Mouse (Mus musculus) spleen, adult 10 weeks (tissue): ENCODE data around the gene Gm17490. TPM values are rescaled to one million over a fixed set of nuclear protein-coding genes. Genes with fewer than 3 reads are reported as not detected.

Experiments
- polyA plus RNA-seq: library from polyadenylated mRNA; stranded (reverse); fragments of 350-450 nt; fragmentation: Illumina TruSeq; extraction: RNeasy Lipid Tissue Mini Kit (QIAGEN cat#74804); gene quantifications from one replicate; pipeline ENCODE4 v1.2.3, GENCODE M21; 2015; ENCODE audit warnings: low replicate concordance; ENCODE audit not compliant: insufficient read depth

Gene Gm17490
- polyA plus RNA-seq = not detected

DNA sequence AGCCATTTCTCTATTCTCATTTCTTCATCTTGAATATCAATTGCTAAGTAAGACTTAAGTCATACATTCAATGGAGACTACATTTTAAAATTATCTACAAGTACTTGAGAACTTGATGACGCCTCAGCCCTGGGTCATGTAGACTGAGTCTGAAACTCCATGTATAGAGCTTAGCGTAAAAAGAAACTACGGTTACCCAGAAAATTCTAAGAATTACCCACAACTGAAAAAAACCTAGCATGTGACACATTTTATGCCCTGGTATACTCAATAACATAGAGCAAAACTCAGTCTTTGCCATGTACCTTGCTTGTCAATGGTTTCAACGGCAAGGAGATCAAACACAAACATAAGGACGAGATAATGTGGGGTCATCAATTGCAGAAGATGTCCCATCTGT, at the start of gene Gm17490:
Gene Gm17490, minus strand, starts transcription at position 375 of the 400 bp plus-strand sequence.

DNA sequence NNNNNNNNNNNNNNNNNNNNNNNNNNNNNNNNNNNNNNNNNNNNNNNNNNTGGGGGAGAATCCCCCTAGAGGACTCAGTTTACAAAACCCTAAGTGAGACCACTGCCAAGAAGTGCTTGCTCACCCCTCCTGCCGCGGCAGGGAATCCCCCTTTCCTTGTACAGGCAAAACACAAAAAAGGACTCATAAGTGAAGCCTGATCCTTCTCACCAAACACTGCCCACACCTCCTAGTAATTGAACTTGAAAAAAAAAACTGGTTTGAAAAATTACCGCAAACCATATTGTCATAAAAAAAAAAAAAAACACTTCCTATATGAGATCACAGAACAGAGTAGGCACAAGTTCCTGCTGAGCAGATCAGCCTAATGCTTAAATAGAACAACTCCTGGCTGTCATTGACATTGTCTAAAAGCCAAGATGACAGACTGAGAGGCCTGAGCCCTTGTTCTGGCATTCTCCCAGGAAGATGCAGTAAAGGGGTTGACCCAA, 16.4 kb upstream of the Gm17490 start, which contains the start of gene Il2ra:
Gene Il2ra, plus strand, starts transcription at position 357 of the 491 bp plus-strand sequence.

DNA sequence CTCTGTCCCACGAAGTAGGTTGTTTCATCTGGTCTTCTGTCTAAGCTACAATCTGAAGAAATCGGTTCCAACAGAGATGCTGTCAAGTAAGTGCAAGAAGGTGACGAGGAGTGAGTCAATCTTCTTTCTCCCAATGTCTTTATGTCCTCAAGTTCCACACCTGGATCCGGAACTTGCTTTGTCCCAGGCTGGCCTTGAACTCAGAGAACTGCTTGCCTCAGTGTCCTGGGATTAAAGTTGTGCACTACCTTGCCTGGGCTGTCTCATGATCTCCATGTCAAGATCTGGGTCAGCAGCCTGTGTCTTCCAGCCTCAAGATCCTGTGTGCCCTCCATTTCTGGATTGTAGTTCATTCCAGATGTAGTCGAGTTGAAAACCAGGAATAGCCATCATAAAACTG, 22.0 kb downstream of the Gm17490 start, which contains the start of gene Rbm17:
Gene Rbm17, minus strand, starts transcription at position 101 of the 400 bp plus-strand sequence.

Other genes starting within 250 kb of the Gm17490 start
- gene Pfkfb3, start 72.2 kb downstream of the Gm17490 start, polyA plus RNA-seq = 54.1 TPM
- gene Rbm17, start 22.1 kb downstream of the Gm17490 start, polyA plus RNA-seq = 202 TPM
- 10.7 TPM for gene Il2ra, start 16.5 kb upstream of the Gm17490 start, polyA plus RNA-seq
- gene Il15ra, start 79.0 kb upstream of the Gm17490 start, polyA plus RNA-seq = 27.0 TPM
- gene Fbh1, start 151.3 kb upstream of the Gm17490 start, polyA plus RNA-seq = 84.2 TPM
- gene Ankrd16, start 151.6 kb upstream of the Gm17490 start, polyA plus RNA-seq = 88.0 TPM